Mouse (Mus musculus) midbrain, embryonic 14.5 days (tissue): ENCODE data around the gene Pik3r5. TPM values are rescaled to one million over a fixed set of nuclear protein-coding genes. Genes with fewer than 3 reads are reported as not detected.

Experiments used
- ATAC-seq: fragments of 200-750 bp; cut with Nextera tagmentation; 2 replicates; pipeline ENCODE4 v1.8.0; 2017; ENCODE audit warnings: moderate number of reproducible peaks, moderate library complexity; ENCODE audit not compliant: low FRiP score, low TSS enrichment
- DNase-seq: peaks from one replicate; pipeline ENCODE4 v3.0.0-alpha.2; 2015
- H3K27ac ChIP-seq: fragments of 300-500 bp; sonication (generic); replicated peaks from 2 replicates; pipeline ENCODE4 v1.5.1; 2014; ENCODE audit warnings: mild to moderate bottlenecking, low read depth, low read length, moderate library complexity
- H3K27me3 ChIP-seq: fragments of 300-500 bp; sonication (generic); 2 replicates; pipeline ENCODE4 v1.6.1; 2014; ENCODE audit warnings: low read length, control low read depth, mixed read lengths; ENCODE audit not compliant: control insufficient read depth, insufficient read depth
- H3K36me3 ChIP-seq: fragments of 300-500 bp; sonication (generic); 2 replicates; pipeline ENCODE4 v1.6.1; 2014; ENCODE audit warnings: low read length, control low read depth; ENCODE audit not compliant: control insufficient read depth, insufficient read depth
- H3K4me1 ChIP-seq: fragments of 300-500 bp; sonication (generic); 2 replicates; pipeline ENCODE4 v1.6.1; 2014; ENCODE audit warnings: mild to moderate bottlenecking, antibody characterized with exemption, low read length, control low read depth; ENCODE audit not compliant: control insufficient read depth, insufficient read depth
- H3K4me2 ChIP-seq: fragments of 300-500 bp; sonication (generic); 2 replicates; pipeline ENCODE4 v1.6.1; 2014; ENCODE audit warnings: mild to moderate bottlenecking, low read length, moderate library complexity
- H3K4me3 ChIP-seq: fragments of 300-500 bp; sonication (generic); replicated peaks from 2 replicates; pipeline ENCODE4 v1.5.1; 2014; ENCODE audit warnings: low read depth, low read length
- H3K9ac ChIP-seq: fragments of 300-500 bp; sonication (generic); replicated peaks from 2 replicates; pipeline ENCODE4 v1.6.1; 2014; ENCODE audit warnings: mild to moderate bottlenecking, low read length, moderate library complexity
- H3K9me3 ChIP-seq: fragments of 300-500 bp; sonication (generic); 2 replicates; pipeline ENCODE4 v1.6.1; 2016; ENCODE audit warnings: low read length, control low read depth, mixed read lengths; ENCODE audit not compliant: control insufficient read depth
- WGBS: fragments of 180-500 bp; shearing (Covaris S2); extraction: QIAGEN DNeasy Blood & Tissue Kit; methylation state at CpG from one replicate; pipeline ENCODE4 v1.1.7; 2014; 5-methylcytosine and 5-hydroxymethylcytosine counted together
- polyA plus RNA-seq: library from polyadenylated mRNA; unstranded; fragments of >200 nt; fragmentation: Nextera tagmentation; extraction: Ambion mirVana; gene quantifications from 2 replicates; pipeline ENCODE4 v1.2.1, GENCODE M21; 2014

Pik3r5 gene
- polyA plus RNA-seq, 1 experiment from 2014 or later: 0.54 TPM

DNA sequence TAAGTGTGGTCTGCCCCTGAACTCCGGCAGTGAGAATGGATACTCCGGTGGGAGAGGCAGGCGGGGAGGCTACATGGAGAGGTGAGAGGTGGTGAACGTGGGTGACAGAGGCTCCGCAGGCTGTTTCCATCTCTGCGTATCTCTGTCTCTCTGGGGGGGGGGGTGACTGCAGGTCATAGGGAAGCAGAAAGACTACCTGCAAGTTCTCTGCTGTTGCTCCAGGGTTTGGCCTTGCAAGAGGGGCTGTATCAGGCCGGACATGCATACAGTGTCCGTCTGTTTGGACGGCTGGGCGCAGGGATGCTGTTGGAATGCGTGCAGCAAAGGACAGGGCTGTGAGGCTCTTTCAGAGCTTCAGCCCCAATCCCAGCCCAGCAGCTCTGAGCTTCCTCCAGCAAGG lies 73.0 kb downstream of the Pik3r5 start:
- DNase-seq: no peak
- WGBS: 86% methylated on average over 11 of the region's 11 CpGs
- no peak overlapping the region for H3K4me2 ChIP-seq
- H3K9ac ChIP-seq: no peak overlapping the region
- H3K27me3 ChIP-seq: no peaks in the 10 kb centered on the region
- H3K9me3 ChIP-seq: no peaks in the 10 kb centered on the region
- no peak overlapping the region for H3K4me3 ChIP-seq
- no peaks in the 10 kb centered on the region for H3K4me1 ChIP-seq
- H3K27ac ChIP-seq: no peak overlapping the region
- ATAC-seq: no peak
- H3K36me3 ChIP-seq: no peaks in the 10 kb centered on the region

DNA sequence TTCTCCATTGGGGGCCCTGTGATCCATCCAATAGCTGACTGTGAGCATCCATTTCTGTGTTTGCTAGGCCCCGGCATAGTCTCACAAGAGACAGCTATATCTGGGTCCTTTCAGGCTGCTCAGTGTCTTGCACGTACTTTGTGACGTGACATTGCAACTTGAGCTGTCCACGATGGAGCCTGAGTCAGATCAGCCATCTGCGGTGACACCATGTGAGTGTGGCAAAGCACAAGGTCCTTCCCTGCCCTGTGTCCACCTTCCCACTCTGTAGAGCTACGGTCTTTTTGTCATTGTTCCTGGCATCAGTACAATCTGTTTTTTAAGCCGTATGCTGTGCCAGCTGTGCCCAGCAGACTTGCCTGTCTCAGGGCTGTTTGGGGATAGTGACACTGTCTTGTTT lies 75.3 kb downstream of the Pik3r5 start:
- Histone ChIP-seq H3K9me3 (no peaks in the 10 kb centered on the region), H3K36me3 (no peaks in the 10 kb centered on the region), H3K4me2 (no peak overlapping the region), H3K27ac (no peak overlapping the region), H3K4me1 (no peaks in the 10 kb centered on the region), H3K4me3 (no peak overlapping the region), H3K9ac (no peak overlapping the region), H3K27me3 (no peaks in the 10 kb centered on the region)
- ATAC-seq (no peak), DNase-seq (no peak)
- WGBS: 91% methylated on average over 7 of the region's 7 CpGs

DNA sequence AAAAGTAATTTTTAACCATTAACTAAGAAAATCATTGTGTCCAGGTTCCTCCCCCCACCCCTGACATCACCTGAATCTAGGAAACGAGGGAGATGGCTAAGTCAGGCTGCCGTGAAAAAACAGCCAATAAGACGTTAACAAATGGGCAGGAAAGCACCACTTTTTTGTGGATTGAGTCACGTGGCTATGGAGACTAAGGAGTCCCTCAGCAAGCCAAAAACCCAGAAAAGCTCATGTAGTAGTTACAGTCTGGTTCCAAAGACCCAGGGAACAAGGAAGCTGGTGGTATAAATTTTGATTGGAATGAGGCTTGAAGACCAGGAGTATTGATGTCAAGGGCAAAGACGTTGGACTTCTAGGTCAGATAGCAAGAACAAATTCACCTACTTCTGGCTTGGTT lies 76.7 kb downstream of the Pik3r5 start:
- ATAC-seq (no peak), DNase-seq (no peak)
- no peaks in the 10 kb centered on the region for H3K27me3 ChIP-seq

DNA sequence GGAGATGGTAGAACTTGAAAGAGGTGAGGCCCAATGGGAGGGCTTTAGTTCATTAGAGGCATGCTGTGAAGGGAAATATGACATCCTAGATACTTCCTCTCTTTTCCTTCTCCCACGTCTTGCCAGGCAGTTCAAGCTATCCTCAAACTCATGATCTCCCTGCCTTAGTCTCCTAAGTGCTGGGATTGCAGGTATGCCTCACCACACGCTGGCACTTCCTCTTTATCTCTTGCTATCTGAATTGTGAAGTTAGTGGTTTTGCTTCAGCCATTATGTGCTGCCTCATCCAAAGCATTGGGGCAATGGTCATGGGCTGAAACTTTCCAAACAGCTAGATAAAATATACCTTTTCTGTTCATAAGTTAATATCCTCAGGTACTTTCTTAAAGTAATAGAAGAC lies 77.3 kb downstream of the Pik3r5 start:
- Histone ChIP-seq H3K9ac (no peak overlapping the region), H3K9me3 (no peaks in the 10 kb centered on the region), H3K27me3 (no peaks in the 10 kb centered on the region), H3K27ac (no peak overlapping the region), H3K36me3 (no peaks in the 10 kb centered on the region), H3K4me3 (no peak overlapping the region), H3K4me1 (no peaks in the 10 kb centered on the region), H3K4me2 (no peak overlapping the region)
- ATAC-seq (no peak), DNase-seq (no peak)
- 76% methylated on average over 2 of the region's 2 CpGs for WGBS

More for the DNA sequence above, 76.7 kb downstream of the Pik3r5 start:
- no peaks in the 10 kb centered on the region for H3K36me3 ChIP-seq
- no peaks in the 10 kb centered on the region for H3K9me3 ChIP-seq
- H3K4me1 ChIP-seq: no peaks in the 10 kb centered on the region
- WGBS: 73% methylated on average over 5 of the region's 5 CpGs
- no peak overlapping the region for H3K4me2 ChIP-seq
- H3K4me3 ChIP-seq: no peak overlapping the region
- H3K9ac ChIP-seq: no peak overlapping the region
- no peak overlapping the region for H3K27ac ChIP-seq

DNA sequence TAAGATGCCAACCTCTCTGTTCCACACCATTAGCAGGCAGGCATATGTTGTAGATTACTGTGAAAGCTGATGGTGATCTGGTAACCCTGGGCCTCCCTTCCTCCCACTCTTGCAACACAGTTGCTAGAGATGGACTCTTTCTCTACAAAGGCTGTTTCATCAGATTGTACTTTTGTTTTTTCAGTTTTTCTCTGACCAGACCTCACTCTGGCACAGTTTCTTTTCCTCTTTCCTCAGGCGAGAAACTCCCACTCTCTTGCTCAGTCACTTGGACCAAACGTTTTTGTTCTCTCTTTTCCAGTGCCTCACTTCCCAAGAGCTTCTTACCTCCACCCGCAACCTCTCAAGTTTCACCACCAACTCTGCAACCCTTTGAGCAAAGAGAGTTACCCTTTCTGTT lies 82.0 kb downstream of the Pik3r5 start:
- H3K4me3 ChIP-seq: no peak overlapping the region
- H3K27ac ChIP-seq: no peak overlapping the region
- H3K4me1 ChIP-seq: no peaks in the 10 kb centered on the region
- no peaks in the 10 kb centered on the region for H3K27me3 ChIP-seq
- no peaks in the 10 kb centered on the region for H3K36me3 ChIP-seq
- H3K9me3 ChIP-seq: 0 out of 2 replicates have a peak, but pooled peaks cover under 1% of the 10 kb centered on the region
- H3K9ac ChIP-seq: no peak overlapping the region
- ATAC-seq (no peak), DNase-seq (no peak)
- 60% methylated on average over 3 of the region's 3 CpGs for WGBS
- H3K4me2 ChIP-seq: no peak overlapping the region

DNA sequence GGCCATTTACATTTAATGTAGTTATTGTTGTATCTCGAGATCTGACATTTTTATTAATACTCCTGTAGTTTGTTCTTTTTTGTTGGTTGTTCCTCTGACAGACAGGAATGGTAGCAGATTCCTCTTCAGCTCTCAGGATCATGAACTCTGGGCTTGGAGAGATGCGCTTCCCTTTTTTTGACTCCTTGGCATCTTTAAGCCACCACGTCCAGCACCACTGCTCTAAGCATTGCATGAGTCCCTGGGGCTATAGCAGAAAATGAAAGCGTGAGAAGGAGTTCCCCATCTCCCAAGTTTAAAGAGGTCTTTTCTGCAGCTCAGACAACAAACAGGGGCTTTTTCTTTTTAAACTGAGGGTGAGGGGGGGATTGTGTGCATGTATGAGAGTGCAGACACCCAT lies 87.4 kb downstream of the Pik3r5 start:
- H3K36me3 ChIP-seq: no peaks in the 10 kb centered on the region
- no peak overlapping the region for H3K9ac ChIP-seq
- no peak for DNase-seq
- no peak for ATAC-seq
- no peak overlapping the region for H3K4me2 ChIP-seq
- no peak overlapping the region for H3K4me3 ChIP-seq
- H3K27me3 ChIP-seq: no peaks in the 10 kb centered on the region
- WGBS: 94% methylated on average over 4 of the region's 4 CpGs
- H3K27ac ChIP-seq: no peak overlapping the region
- no peaks in the 10 kb centered on the region for H3K4me1 ChIP-seq
- peaks cover 7% of the 10 kb centered on the region; the same call in 1 of the 2 replicates for H3K9me3 ChIP-seq

DNA sequence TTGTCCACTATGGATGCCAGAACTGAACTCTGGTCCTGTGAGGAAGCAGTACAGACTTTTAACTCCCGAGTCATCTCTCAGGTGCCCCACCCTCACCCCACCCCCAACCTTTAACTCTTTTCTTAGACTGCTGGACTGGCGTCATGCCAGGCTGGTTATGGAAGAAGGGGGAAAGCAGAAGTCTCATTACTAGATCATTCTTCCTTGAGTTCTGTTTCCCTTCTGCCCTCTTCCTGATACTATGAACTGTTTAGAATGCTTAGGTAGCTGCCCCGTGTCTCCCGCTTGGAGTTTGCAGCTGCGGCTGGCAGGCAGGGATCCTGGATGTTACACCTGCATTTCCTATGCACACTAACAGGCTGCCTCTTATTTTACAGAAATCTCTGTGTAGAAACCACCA lies 87.9 kb downstream of the Pik3r5 start:
- Histone ChIP-seq H3K9ac (no peak overlapping the region), H3K27me3 (no peaks in the 10 kb centered on the region), H3K4me1 (no peaks in the 10 kb centered on the region), H3K4me2 (no peak overlapping the region), H3K27ac (no peak overlapping the region), H3K36me3 (no peaks in the 10 kb centered on the region), H3K4me3 (no peak overlapping the region), H3K9me3 (peaks cover 7% of the 10 kb centered on the region; the same call in 1 of the 2 replicates)
- DNase-seq (no peak), ATAC-seq (no peak)
- 93% methylated on average over 5 of the region's 5 CpGs for WGBS

DNA sequence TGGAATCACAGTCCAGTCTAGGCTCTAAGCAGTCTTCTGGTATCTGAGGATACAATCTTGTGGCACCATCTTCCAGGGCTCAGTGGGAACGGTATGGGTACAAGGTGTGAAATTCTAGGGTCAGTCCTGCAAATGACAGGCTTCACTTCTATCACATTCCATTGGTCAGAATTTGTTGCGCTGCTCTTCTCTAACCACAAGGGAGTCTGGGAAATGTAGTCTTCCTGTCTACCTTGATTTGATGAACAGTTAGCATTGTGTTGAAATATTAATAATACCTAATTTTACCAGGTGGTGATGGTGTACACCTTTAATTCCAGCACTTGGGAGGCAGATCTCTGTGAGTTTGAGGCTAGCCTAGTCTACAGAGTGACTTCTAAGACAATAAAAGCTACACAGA lies 88.5 kb downstream of the Pik3r5 start:
- no peaks in the 10 kb centered on the region for H3K4me1 ChIP-seq
- no peak overlapping the region for H3K4me2 ChIP-seq
- H3K9ac ChIP-seq: no peak overlapping the region
- no peak overlapping the region for H3K27ac ChIP-seq
- ATAC-seq: no peak
- H3K36me3 ChIP-seq: no peaks in the 10 kb centered on the region
- no peak for DNase-seq
- no peaks in the 10 kb centered on the region for H3K27me3 ChIP-seq
- H3K4me3 ChIP-seq: no peak overlapping the region
- WGBS: 98% methylated on average over 2 of the region's 2 CpGs
- peaks cover 7% of the 10 kb centered on the region; the same call in 1 of the 2 replicates for H3K9me3 ChIP-seq

DNA sequence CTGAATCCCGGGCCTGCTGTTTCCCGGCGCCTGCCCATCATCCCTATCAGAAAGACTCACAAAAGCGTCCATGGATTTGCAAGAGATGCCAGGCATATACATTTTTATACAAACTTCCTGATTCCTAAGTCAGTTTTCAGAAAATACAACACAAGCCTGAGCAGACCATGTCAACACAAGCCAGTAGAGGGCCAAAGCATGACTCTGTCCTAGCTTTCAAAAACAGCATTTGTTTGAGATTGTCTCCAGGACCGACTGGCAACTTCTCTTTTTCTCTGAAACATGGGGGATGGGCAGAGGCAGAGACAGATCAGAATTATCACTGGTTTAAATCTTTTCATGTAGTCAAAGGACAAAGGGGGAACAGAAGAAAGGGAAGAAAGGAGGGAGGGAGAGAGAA lies 89.4 kb downstream of the Pik3r5 start:
- WGBS: 77% methylated on average over 5 of the region's 5 CpGs
- H3K4me3 ChIP-seq: no peak overlapping the region
- H3K4me2 ChIP-seq: no peak overlapping the region
- peaks cover 7% of the 10 kb centered on the region; the same call in 1 of the 2 replicates for H3K9me3 ChIP-seq
- no peak overlapping the region for H3K9ac ChIP-seq
- DNase-seq (no peak), ATAC-seq (no peak)
- no peaks in the 10 kb centered on the region for H3K27me3 ChIP-seq
- no peaks in the 10 kb centered on the region for H3K36me3 ChIP-seq
- no peaks in the 10 kb centered on the region for H3K4me1 ChIP-seq
- H3K27ac ChIP-seq: no peak overlapping the region
